Mouse (Mus musculus) intestine, postnatal 0 days (tissue): ENCODE measurements around the gene Slc27a3. TPM values are rescaled to one million over a fixed set of nuclear protein-coding genes. Genes with fewer than 3 reads are reported as not detected.
"Not testable (repeated sequence)": the region's sequence is repeated elsewhere in the genome, so short reads cannot be mapped to it uniquely, and the experiment has no call there.

Experiments
- ATAC-seq: fragments of 200-750 bp; cut with Nextera tagmentation; 2 replicates; pipeline ENCODE4 v1.8.0; 2017; ENCODE audit warnings: mild to moderate bottlenecking, moderate TSS enrichment, moderate library complexity
- H3K27ac ChIP-seq: fragments of 300-500 bp; sonication (generic); 2 replicates; pipeline ENCODE4 v1.5.1; 2014; ENCODE audit warnings: mild to moderate bottlenecking, low read depth, low read length, moderate library complexity
- H3K27me3 ChIP-seq: fragments of 300-500 bp; sonication (generic); replicated peaks from 2 replicates; pipeline ENCODE4 v1.6.1; 2014; ENCODE audit warnings: low read length, mixed read lengths; ENCODE audit not compliant: control insufficient read depth, insufficient read depth
- H3K36me3 ChIP-seq: fragments of 300-500 bp; sonication (generic); 2 replicates; pipeline ENCODE4 v1.6.1; 2014; ENCODE audit warnings: mild to moderate bottlenecking, moderate library complexity; ENCODE audit not compliant: control insufficient read depth, insufficient read depth
- H3K4me1 ChIP-seq: fragments of 300-500 bp; sonication (generic); replicated peaks from 2 replicates; pipeline ENCODE4 v1.6.1; 2014; ENCODE audit warnings: antibody characterized with exemption, low read length, mixed read lengths; ENCODE audit not compliant: control insufficient read depth, insufficient read depth
- H3K4me2 ChIP-seq: fragments of 300-500 bp; sonication (generic); replicated peaks from 2 replicates; pipeline ENCODE4 v1.6.1; 2014; ENCODE audit warnings: low read depth, mild to moderate bottlenecking, moderate library complexity
- H3K4me3 ChIP-seq: fragments of 300-500 bp; sonication (generic); 2 replicates; pipeline ENCODE4 v1.5.1; 2014; ENCODE audit warnings: low read depth, low read length
- H3K9ac ChIP-seq: fragments of 300-500 bp; sonication (generic); 2 replicates; pipeline ENCODE4 v1.6.1; 2014; ENCODE audit warnings: mild to moderate bottlenecking, low read depth, low read length
- H3K9me3 ChIP-seq: fragments of 300-500 bp; sonication (generic); 2 replicates; pipeline ENCODE4 v1.6.1; 2016; ENCODE audit warnings: mixed run types; ENCODE audit not compliant: control insufficient read depth
- CTCF ChIP-seq: sonication (generic); IDR thresholded peaks from 2 replicates; pipeline ENCODE4 v1.5.1; 2016; ENCODE audit warnings: low read depth, mild to moderate bottlenecking, control low read depth, antibody characterized with exemption, moderate library complexity
- WGBS: fragments of 180-500 bp; shearing (Covaris S2); extraction: QIAGEN DNeasy Blood & Tissue Kit; methylation state at CpG from one replicate; pipeline ENCODE4 v1.1.7; 2014; 5-methylcytosine and 5-hydroxymethylcytosine counted together
- polyA plus RNA-seq: library from polyadenylated mRNA; unstranded; fragments of >200 nt; fragmentation: Nextera tagmentation; extraction: Ambion mirVana; gene quantifications from 2 replicates; pipeline ENCODE4 v1.2.1, GENCODE M21; 2015

Gene Slc27a3
- polyA plus RNA-seq, 1 experiment from 2014 or later = 2.9 TPM

GRCm38 (mm10) chr3:90357959-90358358 lies 31.8 kb downstream of the Slc27a3 start:
- no peaks in the 10 kb centered on the region for H3K9me3 ChIP-seq
- H3K4me3 ChIP-seq = no peak overlapping the region
- ATAC-seq = no peak
- H3K4me2 ChIP-seq = no peak overlapping the region
- H3K4me1 ChIP-seq = no peaks in the 10 kb centered on the region
- H3K27ac ChIP-seq = no peak overlapping the region
- TF ChIP-seq CTCF = no peak
- H3K36me3 ChIP-seq = peaks cover 57% of the 10 kb centered on the region
- WGBS = 94% methylated on average over 7 of the region's 7 CpGs
- no peaks in the 10 kb centered on the region for H3K27me3 ChIP-seq
- no peak overlapping the region for H3K9ac ChIP-seq

- Histone ChIP-seq H3K36me3 (peaks cover 54% of the 10 kb centered on the region), H3K27ac (no peak overlapping the region), H3K4me2 (no peak overlapping the region), H3K9ac (no peak overlapping the region), H3K9me3 (no peaks in the 10 kb centered on the region), H3K27me3 (no peaks in the 10 kb centered on the region), H3K4me3 (no peak overlapping the region), H3K4me1 (no peaks in the 10 kb centered on the region)
- ATAC-seq = no peak
- peak; percentile 23; the same call in 1 of the 2 replicates for TF ChIP-seq CTCF
- WGBS = 96% methylated on average over 4 of the region's 4 CpGs
These were observed 41.9 kb downstream of the Slc27a3 start for GRCm38 (mm10) chr3:90347847-90348246.

GRCm38 (mm10) chr3:90342853-90343252 lies 46.9 kb downstream of the Slc27a3 start:
- H3K27me3 ChIP-seq, H3K27ac ChIP-seq, H3K9ac ChIP-seq, ATAC-seq, H3K4me3 ChIP-seq, H3K4me2 ChIP-seq, H3K4me1 ChIP-seq, H3K9me3 ChIP-seq: not testable (repeated sequence)
- peaks cover 26% of the 10 kb centered on the region for H3K36me3 ChIP-seq
- WGBS = 73% methylated on average over 2 of the region's 2 CpGs
- peak; percentile 29 for TF ChIP-seq CTCF

GRCm38 (mm10) chr3:90340177-90340576 lies 49.6 kb downstream of the Slc27a3 start:
- ATAC-seq = no peak
- H3K27ac ChIP-seq = no peak overlapping the region
- no peak overlapping the region for H3K9ac ChIP-seq
- H3K4me3 ChIP-seq = no peak overlapping the region
- H3K4me1 ChIP-seq = no peaks in the 10 kb centered on the region
- H3K9me3 ChIP-seq = no peaks in the 10 kb centered on the region
- no peak overlapping the region for H3K4me2 ChIP-seq
- TF ChIP-seq CTCF = no peak
- H3K27me3 ChIP-seq = no peaks in the 10 kb centered on the region
- H3K36me3 ChIP-seq = peaks cover 13% of the 10 kb centered on the region

GRCm38 (mm10) chr3:90338190-90338589 lies 51.5 kb downstream of the Slc27a3 start:
- Histone ChIP-seq H3K27me3 (no peaks in the 10 kb centered on the region), H3K36me3 (peaks cover 8% of the 10 kb centered on the region), H3K4me1 (no peaks in the 10 kb centered on the region), H3K4me2 (no peak overlapping the region), H3K9ac (no peak overlapping the region), H3K27ac (no peak overlapping the region), H3K9me3 (no peaks in the 10 kb centered on the region), H3K4me3 (no peak overlapping the region)
- ATAC-seq = no peak
- WGBS = 70% methylated on average over 3 of the region's 3 CpGs
- TF ChIP-seq CTCF = no peak

- ATAC-seq = no peak
- Histone ChIP-seq H3K27me3 (no peaks in the 10 kb centered on the region), H3K27ac (no peak overlapping the region), H3K4me3 (no peak overlapping the region), H3K36me3 (0 out of 2 replicates have a peak, but pooled peaks cover 4% of the 10 kb centered on the region), H3K9ac (no peak overlapping the region), H3K9me3 (no peaks in the 10 kb centered on the region), H3K4me1 (no peaks in the 10 kb centered on the region), H3K4me2 (no peak overlapping the region)
- peak; percentile 45 for TF ChIP-seq CTCF
These were observed 54.2 kb downstream of the Slc27a3 start for GRCm38 (mm10) chr3:90335517-90335916.

Other genes starting within 250 kb of the Slc27a3 start
- gene Rps27, start 176.3 kb downstream of the Slc27a3 start, polyA plus RNA-seq = 1,181 and 1,228 TPM in 2 replicates
- gene Rab13, start 176.2 kb downstream of the Slc27a3 start, polyA plus RNA-seq = 22.7 and 23.1 TPM in 2 replicates
- gene Jtb, start 158.3 kb downstream of the Slc27a3 start, polyA plus RNA-seq = 169 and 172 TPM in 2 replicates
- 7.5 and 8.6 TPM in 2 replicates for gene Creb3l4, start 146.4 kb downstream of the Slc27a3 start, polyA plus RNA-seq
- 153 and 158 TPM in 2 replicates for gene Slc39a1, start 141.8 kb downstream of the Slc27a3 start, polyA plus RNA-seq
- 12.2 and 14.9 TPM in 2 replicates for gene Crtc2, start 135.8 kb downstream of the Slc27a3 start, polyA plus RNA-seq
- 0.93 and 0.94 TPM in 2 replicates for gene Dennd4b, start 124.8 kb downstream of the Slc27a3 start, polyA plus RNA-seq
- 4.7 and 6.6 TPM in 2 replicates for gene Gatad2b, start 96.8 kb downstream of the Slc27a3 start, polyA plus RNA-seq
- 8.8 and 9.7 TPM in 2 replicates for gene Ints3, start 43.7 kb upstream of the Slc27a3 start, polyA plus RNA-seq
- gene Npr1, start 75.9 kb upstream of the Slc27a3 start, polyA plus RNA-seq = 3.4 and 4.2 TPM in 2 replicates
- 38.3 and 40.7 TPM in 2 replicates for gene Ilf2, start 86.2 kb upstream of the Slc27a3 start, polyA plus RNA-seq
- gene Snapin, start 101.1 kb upstream of the Slc27a3 start, polyA plus RNA-seq = 53.1 and 53.9 TPM in 2 replicates
- gene Chtop, start 119.6 kb upstream of the Slc27a3 start, polyA plus RNA-seq = 61.3 and 63.7 TPM in 2 replicates
- 1,091 and 1,109 TPM in 2 replicates for gene S100a1, start 124.5 kb upstream of the Slc27a3 start, polyA plus RNA-seq
- gene S100a13, start 124.5 kb upstream of the Slc27a3 start, polyA plus RNA-seq = 70.3 and 78.7 TPM in 2 replicates
- gene S100a14, start 136.9 kb upstream of the Slc27a3 start, polyA plus RNA-seq = 0.61 and 1.1 TPM in 2 replicates
- gene S100a16, start 147.3 kb upstream of the Slc27a3 start, polyA plus RNA-seq = 61.6 and 69.1 TPM in 2 replicates
- gene S100a3, start 170.6 kb upstream of the Slc27a3 start, polyA plus RNA-seq = 0.18 and 0.37 TPM in 2 replicates
- gene S100a2, start 200.3 kb upstream of the Slc27a3 start, polyA plus RNA-seq = not detected in 2 replicates
- not detected in 2 replicates for gene Gm42674, start 212.0 kb upstream of the Slc27a3 start, polyA plus RNA-seq
- 8.6 and 8.7 TPM in 2 replicates for gene S100a4, start 213.8 kb upstream of the Slc27a3 start, polyA plus RNA-seq
- gene S100a5, start 218.6 kb upstream of the Slc27a3 start, polyA plus RNA-seq = 4.1 and 5.6 TPM in 2 replicates
- 374 and 424 TPM in 2 replicates for gene S100a6, start 222.9 kb upstream of the Slc27a3 start, polyA plus RNA-seq